21 mouse cellular contexts compared by ENCODE assay signal in the genomic region with DNA sequence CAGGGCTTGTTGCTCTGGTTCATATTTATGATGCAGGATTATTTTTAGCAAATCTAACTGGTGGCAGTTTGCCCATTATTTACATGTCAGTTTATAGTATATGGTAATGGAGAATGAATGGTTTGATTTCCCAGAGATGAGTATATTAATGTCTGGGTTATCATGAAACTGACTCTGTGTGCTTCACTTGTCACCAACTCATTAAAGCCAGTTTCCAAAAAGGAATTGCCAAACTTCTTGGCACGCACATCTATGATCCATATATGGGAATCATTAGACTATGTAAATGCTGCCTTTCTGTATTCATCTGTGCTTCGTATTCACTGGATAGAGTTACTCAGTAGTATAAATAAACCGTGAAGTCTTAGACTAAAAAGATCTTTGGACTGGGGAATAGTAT. TPM values are rescaled to one million over a fixed set of nuclear protein-coding genes. Genes with fewer than 3 reads are reported as not detected.
DNase-seq lines count a peak whose midpoint lies in the region; ATAC-seq and TF ChIP-seq lines count a peak whose summit lies in the region.
"Had no signal": no experiment of that assay in that cellular context is flagged by ENCODE, and none has a peak within 500 bp of the region (broad histone marks: within the 10 kb centered on the region; RNA-seq: fewer than 3 reads in every experiment).

No protein-coding gene starts in this region.

- H3K4me2 ChIP-seq in forebrain, embryonic 15.5 days (replicated peaks), result no peak overlapping the region
- no peak overlapping the region for H3K4me2 ChIP-seq in intestine, embryonic 16.5 days (ENCODE audit: low read depth, low read length)
- no peak overlapping the region for H3K4me2 ChIP-seq in intestine, embryonic 15.5 days (replicated peaks)
- H3K4me2 ChIP-seq in lung, postnatal 0 days (replicated peaks; ENCODE audit: low read depth, low read length), result no peak overlapping the region
- H3K4me2 ChIP-seq in embryonic facial prominence, embryonic 15.5 days (replicated peaks), result no peak overlapping the region
- H3K4me2 ChIP-seq: heart, embryonic 11.5 days; heart, embryonic 15.5 days; hindbrain, embryonic 14.5 days had no signal

- H3K4me3 ChIP-seq in forebrain, embryonic 15.5 days, result no peak overlapping the region
- H3K4me3 ChIP-seq in forebrain, embryonic 10.5 days, result no peak overlapping the region
- no peak overlapping the region for H3K4me3 ChIP-seq in intestine, embryonic 16.5 days (ENCODE audit: low read length)
- no peak overlapping the region for H3K4me3 ChIP-seq in intestine, embryonic 15.5 days (replicated peaks)
- no peak overlapping the region for H3K4me3 ChIP-seq in lung, postnatal 0 days (ENCODE audit: low read depth, low read length)
- H3K4me3 ChIP-seq in embryonic facial prominence, embryonic 15.5 days (replicated peaks), result no peak overlapping the region
- no peak overlapping the region for H3K4me3 ChIP-seq in hindbrain, embryonic 10.5 days
- H3K4me3 ChIP-seq: heart, adult 2 months; heart, embryonic 15.5 days had no signal

- H3K9me3 ChIP-seq in forebrain, embryonic 15.5 days, result no peaks in the 10 kb centered on the region
- H3K9me3 ChIP-seq in forebrain, embryonic 10.5 days, result no peaks in the 10 kb centered on the region
- no peaks in the 10 kb centered on the region for H3K9me3 ChIP-seq in intestine, embryonic 16.5 days (ENCODE audit: control insufficient read depth, low read length)
- no peaks in the 10 kb centered on the region for H3K9me3 ChIP-seq in intestine, embryonic 15.5 days
- H3K9me3 ChIP-seq in lung, postnatal 0 days (ENCODE audit: low read length), result no peaks in the 10 kb centered on the region
- H3K9me3 ChIP-seq in embryonic facial prominence, embryonic 15.5 days (replicated peaks), result no peaks in the 10 kb centered on the region
- no peaks in the 10 kb centered on the region for H3K9me3 ChIP-seq in hindbrain, embryonic 10.5 days
- H3K9me3 ChIP-seq: heart, embryonic 15.5 days had no signal

- WGBS in forebrain, embryonic 15.5 days, result 65% methylated on average over 3 of the region's 3 CpGs
- 88% methylated on average over 3 of the region's 3 CpGs for WGBS in forebrain, embryonic 10.5 days
- WGBS in intestine, embryonic 16.5 days, result 62% methylated on average over 3 of the region's 3 CpGs
- 55% methylated on average over 3 of the region's 3 CpGs for WGBS in intestine, embryonic 15.5 days
- WGBS in lung, postnatal 0 days, result 49% methylated on average over 3 of the region's 3 CpGs
- 38% methylated on average over 3 of the region's 3 CpGs for WGBS in embryonic facial prominence, embryonic 15.5 days
- 88% methylated on average over 3 of the region's 3 CpGs for WGBS in hindbrain, embryonic 10.5 days

- no peak for TF ChIP-seq EP300 in lung, postnatal 0 days (IDR thresholded peaks at IDR 0.05)

- H3K4me1 ChIP-seq in forebrain, embryonic 15.5 days, result no peaks in the 10 kb centered on the region
- no peaks in the 10 kb centered on the region for H3K4me1 ChIP-seq in forebrain, embryonic 10.5 days
- no peaks in the 10 kb centered on the region for H3K4me1 ChIP-seq in intestine, embryonic 16.5 days (ENCODE audit: control insufficient read depth, insufficient read depth, low read length)
- no peaks in the 10 kb centered on the region for H3K4me1 ChIP-seq in intestine, embryonic 15.5 days (replicated peaks)
- H3K4me1 ChIP-seq in lung, postnatal 0 days (ENCODE audit: insufficient read depth, low read depth, low read length), result no peaks in the 10 kb centered on the region
- H3K4me1 ChIP-seq in embryonic facial prominence, embryonic 15.5 days, result no peaks in the 10 kb centered on the region
- no peaks in the 10 kb centered on the region for H3K4me1 ChIP-seq in hindbrain, embryonic 10.5 days (replicated peaks)
- H3K4me1 ChIP-seq: heart, embryonic 15.5 days had no signal

- H3K36me3 ChIP-seq in forebrain, embryonic 15.5 days, result no peaks in the 10 kb centered on the region
- no peaks in the 10 kb centered on the region for H3K36me3 ChIP-seq in forebrain, embryonic 10.5 days (replicated peaks)
- H3K36me3 ChIP-seq in intestine, embryonic 16.5 days (ENCODE audit: control insufficient read depth, insufficient read depth, low read length), result no peaks in the 10 kb centered on the region
- no peaks in the 10 kb centered on the region for H3K36me3 ChIP-seq in intestine, embryonic 15.5 days
- no peaks in the 10 kb centered on the region for H3K36me3 ChIP-seq in lung, postnatal 0 days (ENCODE audit: insufficient read depth, low read length)
- no peaks in the 10 kb centered on the region for H3K36me3 ChIP-seq in embryonic facial prominence, embryonic 15.5 days
- no peaks in the 10 kb centered on the region for H3K36me3 ChIP-seq in hindbrain, embryonic 10.5 days
- H3K36me3 ChIP-seq: heart, embryonic 15.5 days had no signal

- no peak for TF ChIP-seq CTCF in lung, postnatal 0 days (IDR thresholded peaks at IDR 0.05)

- ATAC-seq in forebrain, embryonic 15.5 days (replicated peaks), result peak; percentile 53; the same call in 1 of the 2 replicates
- ATAC-seq in intestine, embryonic 16.5 days, result 0 out of 2 replicates have a peak, but pooled peaks have one; percentile 9
- ATAC-seq in intestine, embryonic 15.5 days, result no peak
- peak; percentile 33; the same call in 1 of the 2 replicates for ATAC-seq in lung, postnatal 0 days
- peak; percentile 82; the same call in 1 of the 2 replicates for ATAC-seq in embryonic facial prominence, embryonic 15.5 days (ENCODE audit: insufficient number of reproducible peaks, low FRiP score, low TSS enrichment, low read depth)
- ATAC-seq: intestine, postnatal 0 days had no signal

- no peak overlapping the region for H3K9ac ChIP-seq in forebrain, embryonic 15.5 days (replicated peaks)
- H3K9ac ChIP-seq in intestine, embryonic 16.5 days (ENCODE audit: low read depth, low read length), result no peak overlapping the region
- H3K9ac ChIP-seq in intestine, embryonic 15.5 days, result no peak overlapping the region
- no peak overlapping the region for H3K9ac ChIP-seq in lung, postnatal 0 days (replicated peaks; ENCODE audit: low read depth)
- no peak overlapping the region for H3K9ac ChIP-seq in embryonic facial prominence, embryonic 15.5 days
- H3K9ac ChIP-seq: heart, embryonic 15.5 days; hindbrain, embryonic 14.5 days had no signal

- H3K27me3 ChIP-seq in forebrain, embryonic 15.5 days, result no peaks in the 10 kb centered on the region
- no peaks in the 10 kb centered on the region for H3K27me3 ChIP-seq in forebrain, embryonic 10.5 days (ENCODE audit: poor library complexity, severe bottlenecking)
- no peaks in the 10 kb centered on the region for H3K27me3 ChIP-seq in intestine, embryonic 16.5 days (replicated peaks; ENCODE audit: control insufficient read depth, insufficient read depth, low read length)
- H3K27me3 ChIP-seq in intestine, embryonic 15.5 days (replicated peaks), result no peaks in the 10 kb centered on the region
- H3K27me3 ChIP-seq in lung, postnatal 0 days (replicated peaks; ENCODE audit: insufficient read depth, low read length), result no peaks in the 10 kb centered on the region
- no peaks in the 10 kb centered on the region for H3K27me3 ChIP-seq in embryonic facial prominence, embryonic 15.5 days
- no peaks in the 10 kb centered on the region for H3K27me3 ChIP-seq in hindbrain, embryonic 10.5 days (ENCODE audit: insufficient read depth, poor library complexity, severe bottlenecking)
- H3K27me3 ChIP-seq: heart, embryonic 15.5 days had no signal

- no peak for DNase-seq in forebrain, embryonic 10.5 days (ENCODE audit: extremely low spot score, low spot score)
- peak; percentile 55 for DNase-seq in lung, postnatal 0 days (ENCODE audit: low spot score)
- DNase-seq in lung, adult 18-20 months, result no peak
- no peak for DNase-seq in hindbrain, embryonic 10.5 days (ENCODE audit: low spot score)
- DNase-seq: adrenal gland, adult 8-10 months; adrenal gland, postnatal 36 days; cerebellum, adult 11-12 months; cerebellum, adult 9-10 months; cerebellum, postnatal 25 days; gastrocnemius, postnatal 14 days; heart, adult 2 months; heart, postnatal 14 days; kidney, adult 8-10 months had no signal

- H3K27ac ChIP-seq in forebrain, embryonic 15.5 days (replicated peaks), result no peak overlapping the region
- H3K27ac ChIP-seq in forebrain, embryonic 10.5 days, result no peak overlapping the region
- no peak overlapping the region for H3K27ac ChIP-seq in intestine, embryonic 16.5 days (ENCODE audit: low read length)
- H3K27ac ChIP-seq in intestine, embryonic 15.5 days, result no peak overlapping the region
- H3K27ac ChIP-seq in lung, postnatal 0 days (ENCODE audit: low read length), result no peak overlapping the region
- H3K27ac ChIP-seq in embryonic facial prominence, embryonic 15.5 days (replicated peaks), result 0 out of 2 replicates have a peak overlapping the region, but pooled peaks have one; percentile 2
- H3K27ac ChIP-seq in hindbrain, embryonic 10.5 days, result no peak overlapping the region
- H3K27ac ChIP-seq: heart, adult 2 months; heart, embryonic 15.5 days; hindbrain, embryonic 14.5 days had no signal

RNA-seq across cellular contexts. Expression of a gene that starts 11.1 kb away (rescaled TPM):
- 1.1 and 6.0 TPM in 2 replicates for polyA plus RNA-seq in forebrain, embryonic 15.5 days (2015; fragmentation: Nextera tagmentation; extraction: Ambion mirVana)
- 0.32 and 0.82 TPM in 2 replicates for polyA plus RNA-seq in forebrain, embryonic 10.5 days (2016; fragmentation: Nextera tagmentation; extraction: Ambion mirVana)
- polyA plus RNA-seq in intestine, embryonic 16.5 days (2015; fragmentation: Nextera tagmentation; extraction: Ambion mirVana), result 3.4 and 4.1 TPM in 2 replicates
- polyA plus RNA-seq in intestine, embryonic 15.5 days (2015; fragmentation: Nextera tagmentation; extraction: Ambion mirVana), result 3.9 and 4.8 TPM in 2 replicates
- polyA plus RNA-seq in lung, postnatal 0 days (2015; fragmentation: Nextera tagmentation; extraction: Ambion mirVana), result 1.2 and 1.3 TPM in 2 replicates
- 42.8 and 52.2 TPM in 2 replicates for polyA plus RNA-seq in embryonic facial prominence, embryonic 15.5 days (2015; fragmentation: Nextera tagmentation; extraction: Ambion mirVana)
- 1.2 and 2.5 TPM in 2 replicates for polyA plus RNA-seq in hindbrain, embryonic 10.5 days (2016; fragmentation: Nextera tagmentation; extraction: Ambion mirVana)
